Mouse (Mus musculus) urinary bladder, postnatal 4 days (tissue): ENCODE data around the gene Sh2b3.
A peak's percentile ranks its signal among the peaks of the same experiment; 100 is the strongest.

ENCODE experiments used
- DNase-seq, 2 experiments: peaks; one replicate each; pipeline ENCODE4 v3.0.0; 2021 to 2022; ENCODE audit warnings: low spot score in 2 of 2

The Sh2b3 gene

GRCm38 (mm10) chr5:121791026-121791425 lies 46.4 kb downstream of the Sh2b3 start:
- no peak for DNase-seq

- DNase-seq: peak in 1 of 2 experiments; percentile 36
Measured at GRCm38 (mm10) chr5:121783862-121784500, 53.5 kb downstream of the Sh2b3 start.

DNA sequence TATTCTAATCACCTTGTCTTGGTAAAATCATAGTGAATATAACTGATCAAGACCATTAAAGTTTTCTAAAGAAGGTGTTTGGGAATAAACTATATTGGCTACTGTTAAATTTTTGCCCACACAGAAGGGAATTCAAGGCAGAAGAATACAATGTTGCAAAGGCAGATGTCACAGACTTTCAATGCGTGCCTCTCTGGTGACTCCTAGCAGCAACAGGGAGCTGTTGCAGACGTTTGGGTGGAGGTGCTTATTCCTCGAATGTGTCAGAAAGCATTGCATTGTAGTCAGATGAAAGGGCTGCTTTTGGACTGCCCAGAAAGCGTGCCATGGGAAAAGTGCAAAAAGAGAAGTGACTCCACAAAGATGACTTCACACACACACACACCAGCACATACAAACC lies 55.0 kb downstream of the Sh2b3 start:
- no peak for DNase-seq

- no peak for DNase-seq
Measured at GRCm38 (mm10) chr5:121780180-121780579, 57.3 kb downstream of the Sh2b3 start.

DNA sequence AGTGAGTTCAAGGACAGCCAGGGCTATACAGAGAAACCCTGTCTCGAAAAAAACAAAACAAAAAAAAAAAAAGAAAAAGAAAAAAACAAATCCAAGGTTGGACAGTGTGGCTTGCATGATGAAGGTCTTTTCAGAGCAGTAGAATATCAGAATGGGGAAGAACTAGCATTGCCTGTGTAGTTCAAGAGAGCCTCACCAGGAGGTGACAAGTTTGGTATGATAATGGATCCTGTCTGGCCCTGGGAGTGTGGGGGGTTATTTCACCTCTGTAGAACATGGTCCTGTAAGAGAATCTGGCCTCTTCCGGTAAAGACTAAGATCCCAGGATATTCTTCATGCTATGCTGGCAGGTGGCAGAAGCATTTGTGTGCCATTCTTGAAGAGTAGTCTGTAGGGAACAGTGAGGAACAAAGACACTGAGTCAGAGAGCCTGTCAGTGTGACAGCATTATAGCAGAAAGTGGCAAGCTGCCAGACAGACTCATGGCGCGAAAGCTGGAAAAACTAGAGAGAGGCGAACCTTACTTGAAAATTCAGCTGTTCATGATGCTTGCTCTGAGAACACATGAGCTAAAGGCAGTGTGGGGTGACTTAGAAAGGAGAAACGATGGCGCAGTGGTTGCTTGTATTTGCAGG lies 58.8 kb downstream of the Sh2b3 start:
- no peak for DNase-seq

GRCm38 (mm10) chr5:121771611-121772010 lies 65.8 kb downstream of the Sh2b3 start:
- no peak for DNase-seq

DNA sequence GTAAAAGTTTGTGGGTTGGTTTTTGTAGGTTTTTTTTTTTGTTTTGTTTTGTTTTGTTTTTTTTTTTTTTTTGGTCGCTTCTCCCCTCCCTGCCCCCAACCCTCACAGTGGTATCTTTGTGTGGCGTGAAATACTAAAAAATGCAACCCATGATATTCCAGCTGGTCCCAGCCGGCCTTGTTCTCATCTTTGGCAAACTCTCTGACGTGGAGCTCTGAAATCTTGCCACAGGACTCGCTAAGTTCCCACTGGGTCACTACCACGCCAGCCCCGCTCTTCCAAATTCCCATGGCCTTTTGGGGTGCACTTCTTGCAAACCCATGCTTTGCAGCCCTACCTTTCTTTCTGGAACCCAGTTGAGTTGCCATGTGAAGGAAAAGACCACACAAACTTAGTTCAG lies 67.6 kb downstream of the Sh2b3 start:
- DNase-seq: no peak

DNA sequence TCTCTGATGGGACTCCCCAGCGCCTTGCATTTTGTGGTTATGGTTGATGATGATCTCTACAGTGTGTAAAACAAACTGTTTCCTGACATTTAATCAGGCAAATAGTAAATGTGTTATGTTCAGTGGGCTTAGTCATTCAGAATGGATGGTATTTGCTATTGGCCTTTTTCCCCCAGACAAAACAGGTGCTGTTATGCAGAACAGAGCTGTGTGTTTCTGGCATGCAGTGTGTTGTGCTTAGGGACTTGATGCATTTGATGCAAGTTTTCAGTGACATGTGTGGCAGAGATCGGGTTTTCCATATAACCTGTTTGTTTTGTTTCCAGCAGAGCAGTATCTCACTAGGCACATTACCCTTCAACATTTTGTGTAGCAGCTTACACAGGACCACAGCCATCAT lies 69.9 kb downstream of the Sh2b3 start:
- no peak for DNase-seq

DNA sequence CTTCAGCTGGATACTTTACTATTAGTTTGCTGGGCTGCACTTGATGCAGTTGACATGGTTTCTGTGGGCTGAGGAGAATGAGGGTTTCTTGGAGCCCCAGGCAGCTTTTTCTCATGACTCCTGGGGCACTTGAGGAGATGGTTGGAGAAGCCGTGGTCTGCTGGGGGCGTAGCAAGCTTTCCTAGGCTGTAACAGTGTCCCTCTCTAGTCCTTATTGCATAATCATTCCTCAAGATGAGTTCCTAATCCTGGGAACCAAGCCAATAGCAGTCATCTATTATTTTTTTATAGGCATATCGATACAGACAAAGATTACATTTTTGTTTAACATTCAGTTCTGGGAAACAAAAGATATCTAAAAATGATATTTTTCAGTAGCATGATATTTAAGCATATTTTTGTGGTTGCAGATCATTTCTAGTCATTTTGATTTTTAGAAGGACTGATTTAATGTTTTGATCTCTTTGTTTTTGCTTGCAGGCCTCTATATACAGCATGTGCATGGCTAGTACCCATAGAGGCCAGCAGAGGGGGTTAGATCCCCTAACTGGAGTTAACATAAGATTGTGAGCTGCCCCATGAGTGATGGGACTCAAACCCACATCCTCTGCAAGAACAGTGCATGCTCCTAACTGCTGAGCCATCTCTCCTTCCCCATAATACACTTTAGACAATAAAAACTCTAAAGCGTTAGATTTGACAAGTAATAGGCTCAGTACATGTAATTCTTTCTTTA lies 71.2 kb downstream of the Sh2b3 start:
- no peak for DNase-seq
